Mouse (Mus musculus) liver, embryonic 14.5 days (tissue): ENCODE measurements around the gene Cby3.

Source experiments
- CTCF ChIP-seq: IDR thresholded peaks from 2 replicates; pipeline ENCODE4 v1.5.1; 2016; ENCODE audit warnings: antibody characterized with exemption, low read depth, control low read depth
- EP300 ChIP-seq: IDR thresholded peaks from 2 replicates; pipeline ENCODE4 v1.6.1; 2016; ENCODE audit warnings: antibody characterized with exemption, low read depth

DNA sequence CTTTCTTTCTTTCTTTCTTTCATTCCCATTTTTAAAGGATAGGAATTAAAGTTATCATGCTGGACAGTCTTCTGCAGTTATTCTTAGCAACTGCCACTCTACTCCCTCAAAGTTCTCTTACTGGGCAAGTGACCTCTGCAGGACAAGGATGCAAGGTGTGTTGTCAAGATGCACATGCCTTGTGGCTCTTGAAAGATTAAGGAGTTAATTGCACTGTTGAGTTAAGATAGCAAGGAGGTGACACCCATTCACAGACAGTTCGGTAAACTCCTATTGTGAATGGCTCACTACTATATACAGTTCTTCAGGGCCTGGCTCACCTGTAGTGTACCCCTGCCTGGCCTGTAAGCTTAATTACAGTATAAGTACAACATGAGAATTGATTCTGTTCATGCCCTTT lies 30.4 kb upstream of the Cby3 start:
- TF ChIP-seq CTCF: peak; percentile 27; the same call in 1 of the 2 replicates
- peak; percentile 86 for TF ChIP-seq EP300
